Mouse (Mus musculus): ENCODE results near the gene Zfp598. TPM values are rescaled to one million over a fixed set of nuclear protein-coding genes. Genes with fewer than 3 reads are reported as not detected.

The Zfp598 gene
- polyA plus RNA-seq, 1 experiment from 2014 or later, result 12.5 TPM

Other genes with a start within 250 kb of the Zfp598 start
- 245 and 301 TPM in 2 replicates for gene Eci1, start 243.0 kb upstream of the Zfp598 start, polyA plus RNA-seq (2015; fragmentation: Nextera tagmentation; extraction: Ambion mirVana)
- 1.1 and 1.2 TPM in 2 replicates for gene Dnase1l2, start 226.6 kb upstream of the Zfp598 start, polyA plus RNA-seq (2015; fragmentation: Nextera tagmentation; extraction: Ambion mirVana)
- 20.5 and 29.1 TPM in 2 replicates for gene E4f1, start 199.4 kb upstream of the Zfp598 start, polyA plus RNA-seq (2015; fragmentation: Nextera tagmentation; extraction: Ambion mirVana)
- gene Pgp, start 199.3 kb upstream of the Zfp598 start, polyA plus RNA-seq (2015; fragmentation: Nextera tagmentation; extraction: Ambion mirVana), result 60.5 and 63.0 TPM in 2 replicates
- gene Bricd5, start 195.8 kb upstream of the Zfp598 start, polyA plus RNA-seq (2015; fragmentation: Nextera tagmentation; extraction: Ambion mirVana), result 0.18 TPM in 1 of 2 replicates, not detected in the other
- 15.2 and 18.8 TPM in 2 replicates for gene Mlst8, start 190.6 kb upstream of the Zfp598 start, polyA plus RNA-seq (2015; fragmentation: Nextera tagmentation; extraction: Ambion mirVana)
- 0.39 and 0.94 TPM in 2 replicates for gene Caskin1, start 181.1 kb upstream of the Zfp598 start, polyA plus RNA-seq (2015; fragmentation: Nextera tagmentation; extraction: Ambion mirVana)
- gene Traf7, start 141.7 kb upstream of the Zfp598 start, polyA plus RNA-seq (2015; fragmentation: Nextera tagmentation; extraction: Ambion mirVana), result 59.2 and 84.9 TPM in 2 replicates
- 0.97 and 1.2 TPM in 2 replicates for gene Rab26, start 135.5 kb upstream of the Zfp598 start, polyA plus RNA-seq (2015; fragmentation: Nextera tagmentation; extraction: Ambion mirVana)
- 12.4 and 21.1 TPM in 2 replicates for gene Pkd1, start 119.9 kb upstream of the Zfp598 start, polyA plus RNA-seq (2015; fragmentation: Nextera tagmentation; extraction: Ambion mirVana)
- 39.0 and 56.0 TPM in 2 replicates for gene Tsc2, start 37.1 kb upstream of the Zfp598 start, polyA plus RNA-seq (2015; fragmentation: Nextera tagmentation; extraction: Ambion mirVana)
- 7.7 and 10.9 TPM in 2 replicates for gene Nthl1, start 37.0 kb upstream of the Zfp598 start, polyA plus RNA-seq (2015; fragmentation: Nextera tagmentation; extraction: Ambion mirVana)
- 55.5 and 61.4 TPM in 2 replicates for gene Slc9a3r2, start 19.4 kb upstream of the Zfp598 start, polyA plus RNA-seq (2015; fragmentation: Nextera tagmentation; extraction: Ambion mirVana)
- 0.26 TPM in 1 of 2 replicates, not detected in the other for gene Npw, start 11.2 kb upstream of the Zfp598 start, polyA plus RNA-seq (2015; fragmentation: Nextera tagmentation; extraction: Ambion mirVana)
- 0.44 and 3.0 TPM in 2 replicates for gene Syngr3, start 20.3 kb downstream of the Zfp598 start, polyA plus RNA-seq (2015; fragmentation: Nextera tagmentation; extraction: Ambion mirVana)
- 26.3 and 26.8 TPM in 2 replicates for gene Gfer, start 26.5 kb downstream of the Zfp598 start, polyA plus RNA-seq (2015; fragmentation: Nextera tagmentation; extraction: Ambion mirVana)
- 0.94 and 1.3 TPM in 2 replicates for gene Noxo1, start 26.5 kb downstream of the Zfp598 start, polyA plus RNA-seq (2015; fragmentation: Nextera tagmentation; extraction: Ambion mirVana)
- gene Tbl3, start 38.0 kb downstream of the Zfp598 start, polyA plus RNA-seq (2015; fragmentation: Nextera tagmentation; extraction: Ambion mirVana), result 34.4 and 50.9 TPM in 2 replicates
- 0.13 TPM in 1 of 2 replicates, not detected in the other for gene Rnf151, start 48.4 kb downstream of the Zfp598 start, polyA plus RNA-seq (2015; fragmentation: Nextera tagmentation; extraction: Ambion mirVana)
- gene Rps2, start 48.4 kb downstream of the Zfp598 start, polyA plus RNA-seq (2015; fragmentation: Nextera tagmentation; extraction: Ambion mirVana), result 770 and 917 TPM in 2 replicates
- 410 and 528 TPM in 2 replicates for gene Ndufb10, start 54.8 kb downstream of the Zfp598 start, polyA plus RNA-seq (2015; fragmentation: Nextera tagmentation; extraction: Ambion mirVana)
- gene Rpl3l, start 58.1 kb downstream of the Zfp598 start, polyA plus RNA-seq (2015; fragmentation: Nextera tagmentation; extraction: Ambion mirVana), result 1.4 and 1.6 TPM in 2 replicates
- 21.4 and 25.6 TPM in 2 replicates for gene Msrb1, start 67.0 kb downstream of the Zfp598 start, polyA plus RNA-seq (2015; fragmentation: Nextera tagmentation; extraction: Ambion mirVana)
- 0.33 and 0.37 TPM in 2 replicates for gene Hs3st6, start 83.3 kb downstream of the Zfp598 start, polyA plus RNA-seq (2015; fragmentation: Nextera tagmentation; extraction: Ambion mirVana)
- gene Meiob, start 134.6 kb downstream of the Zfp598 start, polyA plus RNA-seq (2015; fragmentation: Nextera tagmentation; extraction: Ambion mirVana), result not detected in 2 replicates
- 56.7 TPM in 2 replicates for gene Hagh, start 170.5 kb downstream of the Zfp598 start, polyA plus RNA-seq (2015; fragmentation: Nextera tagmentation; extraction: Ambion mirVana)
- gene Fahd1, start 180.7 kb downstream of the Zfp598 start, polyA plus RNA-seq (2015; fragmentation: Nextera tagmentation; extraction: Ambion mirVana), result 39.8 and 49.1 TPM in 2 replicates
- 0.19 and 0.23 TPM in 2 replicates for gene Igfals, start 196.3 kb downstream of the Zfp598 start, polyA plus RNA-seq (2015; fragmentation: Nextera tagmentation; extraction: Ambion mirVana)
- gene Nubp2, start 216.7 kb downstream of the Zfp598 start, polyA plus RNA-seq (2015; fragmentation: Nextera tagmentation; extraction: Ambion mirVana), result 28.6 and 42.8 TPM in 2 replicates
- 22.7 and 30.6 TPM in 2 replicates for gene Spsb3, start 217.0 kb downstream of the Zfp598 start, polyA plus RNA-seq (2015; fragmentation: Nextera tagmentation; extraction: Ambion mirVana)
- 16.6 and 21.3 TPM in 2 replicates for gene Eme2, start 225.4 kb downstream of the Zfp598 start, polyA plus RNA-seq (2015; fragmentation: Nextera tagmentation; extraction: Ambion mirVana)
- gene Mrps34, start 225.4 kb downstream of the Zfp598 start, polyA plus RNA-seq (2015; fragmentation: Nextera tagmentation; extraction: Ambion mirVana), result 74.7 and 78.0 TPM in 2 replicates
- gene Nme3, start 226.8 kb downstream of the Zfp598 start, polyA plus RNA-seq (2015; fragmentation: Nextera tagmentation; extraction: Ambion mirVana), result 32.2 and 36.5 TPM in 2 replicates